Mouse (Mus musculus): ENCODE measurements around the gene Kng1.

Gene Kng1

GRCm38 (mm10) chr16:23114339-23115171 lies 56.9 kb downstream of the Kng1 start:
- DNase-seq (ENCODE audit: low spot score in 2 of 2) = no peak

GRCm38 (mm10) chr16:23115486-23115885 lies 57.8 kb downstream of the Kng1 start:
- no peak for DNase-seq (ENCODE audit: low spot score in 2 of 2)

GRCm38 (mm10) chr16:23117173-23117572 lies 59.5 kb downstream of the Kng1 start:
- no peak for DNase-seq (ENCODE audit: low spot score in 2 of 2)

GRCm38 (mm10) chr16:23122446-23122845 lies 64.8 kb downstream of the Kng1 start:
- DNase-seq (ENCODE audit: low spot score in 2 of 2) = no peak

GRCm38 (mm10) chr16:23123104-23123503 lies 65.4 kb downstream of the Kng1 start:
- DNase-seq (ENCODE audit: low spot score in 2 of 2) = no peak

- DNase-seq (ENCODE audit: low spot score in 2 of 2) = no peak
These were observed 66.7 kb downstream of the Kng1 start for GRCm38 (mm10) chr16:23124398-23124797.

- no peak for DNase-seq (ENCODE audit: low spot score in 2 of 2)
These were observed 69.6 kb downstream of the Kng1 start for GRCm38 (mm10) chr16:23127311-23127672.

- peak; percentile 84 to 92 for DNase-seq (ENCODE audit: low spot score in 2 of 2)
These were observed 70.2 kb downstream of the Kng1 start, which contains the start of gene Rfc4 for GRCm38 (mm10) chr16:23127673-23128375. TSS of gene Rfc4 (minus strand) at chr16:23127737.

GRCm38 (mm10) chr16:23130303-23130702 lies 72.6 kb downstream of the Kng1 start:
- no peak for DNase-seq (ENCODE audit: low spot score in 2 of 2)

Measured in thymus, postnatal 10 days (tissue).